Mouse (Mus musculus) olfactory bulb, adult 2 months (tissue): ENCODE results near the gene Col11a2.

ENCODE experiments used
- CTCF ChIP-seq: fragments of 200-500 bp; IDR thresholded peaks from 2 replicates; pipeline ENCODE4 v1.5.1; 2012; ENCODE audit warnings: low read depth, mild to moderate bottlenecking, low read length, moderate library complexity; ENCODE audit not compliant: insufficient read depth
- POLR2A ChIP-seq: fragments of 200-500 bp; IDR thresholded peaks from 2 replicates; pipeline ENCODE4 v1.6.1; 2012; ENCODE audit warnings: mild to moderate bottlenecking, low read depth, low read length, moderate library complexity; ENCODE audit not compliant: insufficient read depth

GRCm38 (mm10) chr17:34032174-34032632 lies 7.0 kb upstream of the Col11a2 start:
- TF ChIP-seq CTCF: no peak
- no peak for TF ChIP-seq POLR2A
